Mouse (Mus musculus) brain, embryonic 18.5 days (tissue): ENCODE measurements around the gene Ror2.

Source experiments
- DNase-seq: peaks from one replicate; pipeline ENCODE4 v3.0.0-alpha.2; 2012; ENCODE audit warnings: low read depth, low spot score

The Ror2 gene

DNA sequence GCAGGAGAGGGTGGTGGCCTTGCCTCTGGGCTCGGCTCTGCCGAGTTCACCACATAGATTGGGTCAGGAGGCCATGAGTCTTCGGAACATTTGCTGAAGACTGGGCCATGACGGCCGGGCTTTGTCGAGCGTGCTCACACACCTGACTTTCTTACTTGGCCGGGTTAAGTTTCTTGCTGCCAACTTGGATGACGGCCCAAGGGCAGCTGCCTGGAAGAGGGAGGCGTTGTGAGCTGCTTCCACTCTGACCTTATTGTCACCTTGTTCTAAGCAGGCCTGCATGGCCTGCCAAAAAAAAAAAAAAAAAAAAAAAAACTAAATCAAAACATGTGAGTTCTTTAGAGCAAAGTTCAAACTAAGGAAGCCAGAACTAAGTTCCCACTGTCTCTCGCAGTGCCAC, 218.0 kb downstream of the Ror2 start:
- DNase-seq = no peak

DNA sequence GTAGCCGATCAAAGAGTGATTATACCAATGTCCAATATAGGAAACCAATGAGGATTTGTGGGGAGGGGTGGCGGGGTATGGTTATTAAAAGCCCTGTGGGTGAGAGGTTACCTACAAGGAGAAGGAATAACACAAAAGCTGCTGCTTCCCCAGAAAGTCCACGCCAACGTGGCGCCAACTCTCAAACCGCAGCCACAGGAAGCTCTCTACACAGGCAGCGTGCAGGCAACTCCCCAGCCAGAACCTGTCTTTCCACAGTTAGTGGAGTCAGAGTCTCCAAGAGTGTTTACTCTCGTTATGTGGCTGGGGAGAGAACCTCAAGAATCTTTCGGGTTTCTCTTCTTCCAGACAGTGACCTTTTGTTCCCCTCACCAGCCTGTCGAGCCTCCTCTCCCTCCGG, 220.8 kb downstream of the Ror2 start:
- no peak for DNase-seq

DNA sequence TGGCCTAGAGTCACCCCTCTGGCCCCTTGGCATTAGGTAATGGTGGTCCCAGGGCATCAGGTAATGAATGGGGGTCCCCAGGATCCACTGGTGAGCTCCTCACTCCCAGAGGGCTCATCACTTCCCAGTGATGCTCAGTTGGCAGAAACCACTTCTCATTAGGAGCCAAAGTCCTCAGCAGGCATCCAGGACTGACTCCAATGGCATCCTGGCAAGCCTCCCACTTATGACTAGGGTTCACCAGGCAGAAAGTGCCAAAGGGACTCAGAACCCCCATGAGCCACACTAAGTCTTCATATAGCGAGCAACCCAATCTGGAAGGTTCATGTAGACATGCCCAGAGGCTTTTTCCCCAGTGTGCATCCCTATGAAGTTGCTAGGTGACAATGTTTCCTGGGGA, 221.2 kb downstream of the Ror2 start:
- no peak for DNase-seq
